Mouse (Mus musculus): ENCODE measurements around the gene Itgb1bp2.

Gene Itgb1bp2

DNA sequence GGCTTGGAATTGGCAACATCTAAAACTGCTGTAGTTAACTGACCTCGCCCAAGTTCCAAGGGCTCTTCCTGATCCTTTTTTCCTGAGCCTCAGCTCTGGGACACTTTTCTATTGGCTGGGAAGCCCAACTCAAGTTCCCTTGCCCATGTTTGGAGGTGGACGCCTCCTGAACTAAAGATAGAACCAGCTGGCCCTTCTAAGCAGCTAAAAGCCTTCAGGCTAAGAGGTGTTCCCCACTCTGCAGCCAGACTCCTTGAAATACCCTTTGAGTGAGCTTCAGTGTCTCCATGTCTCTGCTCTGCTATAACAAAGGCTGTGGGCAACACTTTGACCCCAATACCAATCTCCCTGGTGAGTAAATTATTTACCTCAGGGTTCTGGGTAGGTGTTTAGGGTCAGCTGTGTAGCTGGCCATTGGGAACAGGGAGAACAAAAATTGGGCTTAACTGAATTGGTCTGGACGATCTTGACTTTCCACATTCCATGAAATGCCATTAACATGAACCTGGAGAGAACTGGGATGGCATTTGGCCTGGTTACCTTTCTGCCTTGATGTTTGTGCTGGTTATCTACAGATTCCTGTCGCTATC, at the start of gene Itgb1bp2:
Gene Itgb1bp2 (plus strand): TSS at position 203 of the 590 bp plus-strand sequence.
- DNase-seq (ENCODE audit: low spot score), result no peak

DNA sequence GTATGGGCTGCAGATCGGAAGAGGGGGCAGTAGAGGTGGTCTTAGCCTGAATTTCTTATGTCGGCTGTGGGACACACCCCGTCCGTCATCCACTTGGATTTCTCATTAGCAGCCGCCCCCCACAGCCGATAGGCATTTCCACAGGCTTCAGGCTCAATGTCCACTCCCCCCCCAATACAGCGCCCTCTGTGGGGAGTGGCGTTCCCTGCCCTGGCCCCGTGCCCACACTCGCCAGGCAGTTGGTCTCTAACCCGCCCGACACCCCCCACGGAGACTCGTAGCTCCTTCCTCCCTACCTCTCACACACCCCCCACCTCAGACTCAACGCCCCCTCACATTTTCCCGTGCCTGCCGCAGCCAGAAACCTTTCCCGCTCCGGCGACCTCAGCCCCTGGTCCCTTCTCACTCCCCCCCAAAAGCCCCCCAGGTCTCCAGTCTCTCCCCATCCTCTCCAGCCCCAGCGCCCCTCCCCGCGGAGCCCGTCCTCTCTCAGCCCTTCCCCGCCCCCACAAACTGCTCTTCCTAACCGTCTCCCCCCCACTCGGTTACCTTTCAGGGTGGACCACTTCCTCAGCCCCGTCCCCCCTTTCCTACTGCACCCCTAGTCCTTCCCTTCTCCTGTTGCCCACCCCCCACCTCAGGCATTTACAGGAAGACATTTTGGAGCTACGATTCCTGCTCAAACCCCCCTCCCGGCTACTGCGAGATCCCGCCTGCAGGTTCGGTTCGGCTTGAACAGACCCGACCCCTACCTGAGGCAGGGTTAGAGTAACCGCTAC, 29.8 kb upstream of the Itgb1bp2 start:
- DNase-seq (ENCODE audit: low spot score), result peak; percentile 40

DNA sequence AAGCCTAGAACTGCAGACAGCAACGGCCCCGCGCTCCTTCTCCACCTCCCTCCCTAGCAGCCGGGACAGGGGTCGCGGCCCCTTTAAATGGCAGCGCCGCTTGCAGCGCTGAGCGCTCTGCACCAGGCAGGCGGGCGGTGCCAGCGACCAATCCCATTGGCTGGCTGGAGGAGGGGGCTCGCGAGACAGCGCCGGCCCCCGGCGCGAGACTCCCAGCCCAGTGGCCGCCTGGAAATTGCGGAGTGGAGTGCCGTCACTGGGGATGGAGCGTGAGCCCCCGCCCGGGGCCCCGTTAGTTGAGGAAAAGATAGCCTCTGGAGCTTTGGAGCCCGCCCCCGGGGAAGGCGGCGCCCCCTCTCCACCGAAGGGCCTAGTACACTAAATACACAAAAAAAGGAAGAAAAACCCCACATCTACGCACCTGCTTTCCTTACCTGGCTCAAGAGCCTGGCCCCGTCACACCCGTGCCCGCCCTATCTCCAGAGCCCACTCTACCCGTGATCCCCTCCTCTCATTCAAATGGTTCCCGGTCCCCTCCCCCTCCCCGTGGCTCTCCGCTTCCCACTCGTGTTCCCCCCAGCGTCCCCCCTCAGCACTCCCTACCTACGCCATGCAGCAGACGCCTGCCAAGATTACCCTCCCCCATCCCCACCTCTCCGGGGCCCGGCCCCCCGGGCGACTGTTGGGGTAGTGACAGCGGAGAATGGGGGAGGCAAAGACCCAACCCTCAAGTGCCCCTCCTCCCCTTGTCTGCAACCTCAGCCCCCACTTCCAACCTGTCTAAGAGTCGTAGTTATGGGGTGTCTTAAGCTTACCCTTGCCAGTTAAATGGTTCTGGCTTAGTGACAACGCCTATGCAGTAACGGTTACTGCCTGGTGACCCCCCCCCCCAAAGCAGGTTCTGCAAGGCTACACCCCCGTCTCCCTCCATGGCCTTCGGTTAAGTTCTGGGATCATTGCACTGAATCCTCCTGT, 28.9 kb upstream of the Itgb1bp2 start:
- DNase-seq (ENCODE audit: low spot score), result peak; percentile 86

DNA sequence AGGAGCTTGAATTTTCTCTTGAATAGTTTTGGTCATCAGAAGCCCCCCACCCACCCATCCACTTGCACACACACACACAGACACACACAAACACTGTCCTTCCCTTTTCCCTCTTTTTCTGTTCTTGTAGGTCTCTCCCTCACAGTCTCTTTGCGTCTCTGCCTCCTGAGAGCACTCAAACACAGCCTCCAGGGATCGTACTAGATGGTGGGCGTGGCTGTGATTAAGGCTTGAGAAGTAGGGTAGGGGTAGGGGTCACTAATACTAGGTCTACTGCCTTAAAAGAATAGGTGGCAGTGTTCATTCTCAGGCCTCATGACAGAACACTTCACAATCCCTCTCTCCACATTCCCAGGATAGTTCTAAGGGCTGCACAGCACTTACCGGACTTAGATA, 28.2 kb upstream of the Itgb1bp2 start, which contains the start of gene Zmym3:
Gene Zmym3 (minus strand): TSS at position 150 of the 396 bp plus-strand sequence.
- peak; percentile 20 for DNase-seq (ENCODE audit: low spot score)

DNA sequence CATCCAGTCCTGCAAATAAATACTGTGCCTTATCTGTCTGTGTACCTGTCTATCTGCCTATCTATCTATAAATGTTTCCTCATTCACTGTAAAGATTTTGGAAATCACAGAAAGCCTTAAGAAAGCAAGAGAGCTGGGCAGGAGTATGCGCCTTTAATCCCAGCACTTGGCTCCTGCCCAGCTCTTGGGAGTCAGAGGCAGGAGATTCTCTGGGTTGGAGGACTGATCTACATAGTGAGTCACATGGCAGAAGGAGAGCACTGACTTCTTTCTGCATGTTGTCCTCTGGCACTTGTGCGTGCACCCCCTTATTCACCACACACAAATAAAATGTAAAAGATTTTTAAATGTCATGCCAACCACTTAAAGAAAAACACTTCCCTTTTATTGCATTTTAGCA, 25.4 kb upstream of the Itgb1bp2 start:
- DNase-seq (ENCODE audit: low spot score), result no peak

DNA sequence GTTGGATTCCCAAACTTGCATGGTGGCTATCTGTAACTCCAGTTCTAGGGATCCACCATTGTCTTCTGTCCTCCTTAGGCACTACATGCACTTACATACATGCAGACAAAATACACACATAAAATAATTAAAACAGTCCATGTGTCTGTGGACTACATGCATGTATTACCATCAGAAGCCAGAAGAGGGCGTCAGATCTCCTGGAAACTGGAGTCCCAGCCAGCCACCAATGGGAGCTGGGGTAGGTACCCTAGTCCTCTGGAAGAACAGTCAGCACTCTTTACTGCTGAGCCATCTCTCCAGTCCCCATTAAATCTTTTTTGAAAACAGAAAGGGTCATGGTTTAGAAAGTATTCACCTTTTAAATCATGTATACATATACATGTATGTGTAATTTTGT, 21.1 kb upstream of the Itgb1bp2 start:
- DNase-seq (ENCODE audit: low spot score), result peak; percentile 42

DNA sequence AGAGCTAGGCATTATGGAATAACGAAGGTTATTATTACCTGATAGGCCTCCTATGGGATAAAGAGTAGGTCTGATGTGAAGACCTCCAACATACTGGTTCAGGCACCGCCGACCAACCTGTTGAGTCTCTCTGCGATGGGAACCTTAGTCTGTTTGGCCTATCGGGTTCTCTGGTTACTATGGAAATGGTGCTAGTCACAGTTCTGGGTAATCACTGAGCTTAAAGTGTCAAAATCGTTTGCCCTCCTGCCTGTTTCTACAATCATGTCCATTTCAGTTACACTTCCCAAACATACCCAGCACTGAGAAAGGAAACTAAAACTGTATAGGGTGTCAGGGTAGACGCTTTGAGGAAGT, 20.1 kb upstream of the Itgb1bp2 start:
- no peak for DNase-seq (ENCODE audit: low spot score)

DNA sequence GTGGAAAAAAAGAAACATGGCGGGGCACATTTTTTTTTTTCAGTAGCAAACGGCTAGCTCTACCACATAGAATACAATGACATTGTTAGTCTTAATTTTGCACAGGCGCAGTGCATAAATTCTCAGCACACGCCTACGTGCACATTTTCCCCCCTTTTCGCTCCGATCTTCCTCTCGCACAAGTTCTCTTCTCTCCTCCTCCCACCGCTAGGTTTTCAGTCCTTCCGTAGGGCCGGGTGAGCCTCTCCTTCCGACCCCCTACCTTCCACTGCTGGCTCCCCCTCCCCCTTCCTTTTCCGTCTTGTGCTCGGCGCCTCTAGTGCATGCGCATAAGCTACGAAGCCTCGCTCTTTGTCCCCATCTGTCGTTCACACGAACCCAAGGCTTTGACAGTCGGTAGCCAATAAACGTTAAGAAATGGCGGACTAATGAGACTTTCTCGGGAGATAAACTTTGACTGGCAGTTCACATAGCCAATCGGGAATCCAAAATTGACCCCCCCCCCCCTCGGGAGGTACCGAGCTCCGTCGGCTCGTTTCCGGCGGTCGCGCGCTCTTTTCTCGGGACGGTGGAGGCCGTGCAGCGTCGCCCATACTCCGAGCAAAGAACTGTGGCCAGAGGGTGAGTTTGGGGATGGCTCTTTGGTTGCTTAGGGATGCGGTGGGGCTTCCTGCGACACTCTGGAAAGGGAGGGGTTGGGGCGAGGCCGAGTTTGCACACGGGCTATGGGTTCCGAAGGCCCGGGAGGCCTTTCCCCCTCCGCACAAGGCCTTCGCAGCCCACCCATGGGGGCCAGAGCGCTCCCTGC, 19.5 kb upstream of the Itgb1bp2 start, which contains the start of gene Nono:
Gene Nono (plus strand): TSS at position 177 of the 808 bp plus-strand sequence.
- peak; percentile 95 for DNase-seq (ENCODE audit: low spot score)

DNA sequence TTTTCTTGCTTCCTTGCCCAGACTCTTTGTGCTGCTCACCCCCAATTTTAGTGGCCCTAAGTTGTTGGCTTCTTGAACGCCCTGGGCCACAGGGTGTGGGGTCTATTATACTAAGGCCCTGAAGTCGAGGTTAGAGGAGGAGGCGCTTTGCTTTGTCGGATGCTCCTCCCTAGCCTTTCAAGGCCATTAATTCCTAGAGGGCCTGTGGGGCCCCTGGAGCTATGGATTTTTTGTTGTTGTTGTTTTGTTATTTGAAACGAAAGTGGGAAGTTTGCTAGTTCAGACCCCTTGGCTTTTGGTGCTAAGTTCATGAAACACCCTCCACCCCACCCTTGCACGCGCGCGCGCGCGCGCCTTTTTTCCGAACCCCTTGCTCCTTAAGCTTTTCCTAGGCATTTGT, 18.9 kb upstream of the Itgb1bp2 start:
- DNase-seq (ENCODE audit: low spot score), result peak; percentile 55

DNA sequence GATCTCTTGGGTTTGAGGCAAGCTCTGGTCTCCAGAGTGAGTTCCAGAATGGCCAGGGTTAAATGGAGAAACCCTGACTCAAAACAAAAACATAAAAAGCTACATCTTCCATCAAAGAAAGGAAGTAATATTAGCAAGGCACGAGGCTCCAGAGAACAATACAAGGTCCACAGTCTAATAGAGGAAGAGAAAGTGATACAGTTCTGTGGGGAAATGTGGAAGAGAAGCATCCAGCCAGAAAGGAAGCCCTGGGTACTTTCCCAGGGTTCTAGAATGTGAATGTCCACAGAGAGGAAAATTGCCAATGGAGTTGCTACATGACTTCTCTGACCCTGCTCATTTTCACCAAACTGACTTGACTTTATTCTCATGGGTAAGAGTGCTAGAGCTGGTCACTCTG, 2.3 kb downstream of the Itgb1bp2 start:
- no peak for DNase-seq (ENCODE audit: low spot score)

DNA sequence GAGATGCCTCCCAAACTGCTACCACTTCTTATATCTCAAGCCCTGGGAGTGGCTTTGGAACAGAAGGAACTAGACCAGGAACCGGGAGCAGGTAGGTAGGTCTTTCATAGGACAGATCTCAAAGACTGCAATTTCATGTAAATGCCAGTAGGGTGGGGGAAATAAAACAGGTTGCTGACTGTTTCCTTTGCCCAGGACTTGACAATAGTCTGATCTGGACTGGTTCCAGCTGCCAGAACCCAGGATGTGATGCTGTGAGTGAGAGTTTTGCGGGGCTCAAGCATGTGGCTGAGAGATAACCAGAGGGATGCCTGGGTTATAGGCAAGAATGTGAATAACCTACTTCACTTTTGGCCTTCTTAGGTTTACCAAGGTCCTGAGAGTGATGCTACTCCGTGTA, 2.7 kb downstream of the Itgb1bp2 start:
- no peak for DNase-seq (ENCODE audit: low spot score)

DNA sequence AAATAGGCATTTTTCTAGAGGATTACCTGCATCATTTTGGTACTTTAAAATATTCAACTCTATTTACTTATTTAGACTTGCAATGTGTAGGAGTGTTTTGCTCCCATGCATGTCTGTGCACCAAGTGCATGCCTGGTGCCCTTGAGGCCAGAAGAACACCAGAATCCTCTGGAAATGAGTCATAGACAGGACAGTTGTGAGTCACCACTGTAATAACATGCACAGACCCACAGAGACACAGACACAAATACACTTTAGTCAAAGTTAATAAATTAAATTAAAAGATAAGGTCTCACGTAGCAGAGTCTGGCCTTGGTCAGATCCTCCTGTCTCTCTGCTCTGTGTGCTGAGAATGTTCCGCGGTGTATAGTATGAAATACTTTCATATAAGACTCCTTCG, 23.3 kb downstream of the Itgb1bp2 start:
- DNase-seq (ENCODE audit: low spot score), result no peak

DNA sequence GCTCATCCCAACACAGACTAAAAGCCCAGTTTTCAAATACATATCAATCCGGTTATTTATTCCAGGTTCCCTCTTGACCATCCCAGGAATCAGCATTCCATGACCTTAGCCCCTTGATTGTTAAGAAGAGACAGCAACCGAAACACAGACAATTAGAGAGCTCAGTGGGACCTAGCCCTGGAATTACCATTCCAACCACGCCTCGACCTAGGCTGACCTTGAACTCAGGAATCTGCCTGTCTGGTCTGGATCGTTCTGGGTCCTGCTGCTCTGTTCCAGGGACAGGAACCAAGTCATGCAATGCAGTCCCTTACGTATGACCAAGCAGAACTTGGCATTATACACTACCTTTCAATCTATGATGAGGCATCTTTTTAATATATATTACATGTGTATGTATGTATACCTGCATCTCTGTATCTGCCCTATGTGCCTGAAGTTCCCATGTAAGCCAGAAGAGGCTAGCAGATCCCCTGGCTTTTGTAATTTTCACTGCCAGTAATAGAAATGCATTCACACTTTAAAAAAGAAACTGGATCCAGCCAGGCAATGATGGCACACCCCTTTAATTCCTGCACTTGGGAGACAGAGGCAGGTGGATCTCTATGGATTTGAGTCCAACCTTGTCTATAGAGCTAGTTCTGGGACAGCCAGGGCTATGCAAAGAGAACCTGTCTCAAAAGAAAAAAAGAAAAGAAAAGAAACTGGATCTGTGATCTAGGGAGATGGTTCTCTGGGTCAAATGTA, 32.9 kb downstream of the Itgb1bp2 start:
- no peak for DNase-seq (ENCODE audit: low spot score)

DNA sequence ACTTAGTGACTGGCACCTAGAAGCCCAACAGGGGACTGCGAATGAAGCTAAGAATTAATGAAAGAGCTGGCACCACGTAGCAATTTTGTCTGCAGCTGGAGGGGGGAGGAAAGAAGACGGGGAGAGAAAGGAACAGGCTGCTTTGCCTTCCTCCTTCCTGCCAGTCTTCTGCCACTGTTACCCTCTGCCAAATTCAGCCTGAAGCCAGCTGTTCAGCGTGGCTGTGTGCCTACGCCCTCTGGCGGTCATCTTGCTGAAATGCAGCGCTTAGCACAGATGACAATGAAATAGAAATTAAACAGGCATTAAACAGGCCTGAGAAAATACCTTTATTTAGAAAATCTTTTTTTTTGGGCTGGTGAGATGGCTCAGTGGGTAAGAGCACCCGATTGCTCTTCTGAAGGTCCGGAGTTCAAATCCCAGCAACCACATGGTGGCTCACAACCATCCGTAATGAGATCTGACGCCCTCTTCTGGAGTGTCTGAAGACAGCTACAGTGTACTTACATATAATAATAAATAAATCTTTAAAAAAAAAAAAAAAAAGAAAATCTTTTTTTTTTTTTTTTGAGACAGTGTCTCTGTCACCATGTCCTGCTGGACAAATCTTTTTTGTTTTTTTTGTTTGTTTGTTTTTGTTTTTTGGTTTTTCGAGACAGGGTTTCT, 37.7 kb downstream of the Itgb1bp2 start:
- DNase-seq (ENCODE audit: low spot score), result peak; percentile 61
